Mouse (Mus musculus): ENCODE measurements around the gene Chd4. TPM values are rescaled to one million over a fixed set of nuclear protein-coding genes. Genes with fewer than 3 reads are reported as not detected.
"Not testable (repeated sequence)": the region's sequence is repeated elsewhere in the genome, so short reads cannot be mapped to it uniquely, and the experiment has no call there.

Chd4 gene
- 100 to 1,000 TPM; 176 to 195 TPM for total RNA-seq (2021)
- long read RNA-seq, full-length matches to known transcripts = 1 of 3 reads
- long read RNA-seq, partial matches to known transcripts = 0 of 3 reads
- long read RNA-seq, other reads (novel, unspliced or antisense) = 2 of 3 reads

DNA sequence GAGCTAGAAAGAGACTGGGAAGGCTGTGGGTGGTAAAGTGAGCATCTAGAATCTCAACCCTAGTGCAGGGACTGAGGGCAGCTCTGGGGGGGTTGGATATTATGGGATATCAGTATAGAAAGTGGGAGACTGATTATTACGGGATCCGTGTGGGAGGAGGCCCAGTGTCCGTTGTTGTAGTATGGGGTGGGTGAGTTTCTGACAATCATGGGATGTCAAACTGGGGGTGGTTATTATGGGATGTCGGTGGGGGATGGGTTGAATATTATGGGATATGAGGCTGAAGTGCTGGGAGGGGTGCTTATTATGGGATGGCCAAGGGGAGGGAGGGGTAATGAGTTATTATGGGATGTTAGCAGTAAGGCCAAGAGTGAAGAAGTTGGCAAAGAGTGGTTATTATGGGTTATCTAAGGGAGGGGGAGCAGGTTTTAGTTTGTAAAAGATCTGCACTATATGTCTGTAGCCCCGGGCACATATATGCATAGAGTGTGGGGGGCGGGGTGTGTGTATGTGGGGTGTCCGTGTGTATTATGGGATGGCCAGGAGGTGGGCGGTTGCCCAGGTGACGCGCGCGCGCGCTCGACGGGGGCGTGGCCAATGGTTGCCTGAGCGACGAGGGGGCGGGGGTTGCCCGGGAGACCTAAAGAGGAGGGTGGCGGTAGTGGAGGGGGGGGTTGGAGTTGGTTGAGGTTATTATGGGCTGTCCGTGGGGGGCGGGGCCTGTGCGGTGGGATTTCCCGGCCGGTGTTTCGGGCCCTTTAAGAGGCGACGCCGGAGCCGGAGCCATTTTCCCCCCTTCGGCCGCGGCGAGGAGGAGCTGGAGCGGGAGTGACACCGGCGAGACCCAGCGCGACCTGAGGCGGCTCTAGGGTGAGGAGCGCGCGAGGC lies at the start of gene Chd4:
Chd4 (plus strand) TSS at position 591 of the 888 bp plus-strand sequence.
- peak; percentile 96 to 98 for DNase-seq (ENCODE audit: low spot score in 2 of 2)

DNA sequence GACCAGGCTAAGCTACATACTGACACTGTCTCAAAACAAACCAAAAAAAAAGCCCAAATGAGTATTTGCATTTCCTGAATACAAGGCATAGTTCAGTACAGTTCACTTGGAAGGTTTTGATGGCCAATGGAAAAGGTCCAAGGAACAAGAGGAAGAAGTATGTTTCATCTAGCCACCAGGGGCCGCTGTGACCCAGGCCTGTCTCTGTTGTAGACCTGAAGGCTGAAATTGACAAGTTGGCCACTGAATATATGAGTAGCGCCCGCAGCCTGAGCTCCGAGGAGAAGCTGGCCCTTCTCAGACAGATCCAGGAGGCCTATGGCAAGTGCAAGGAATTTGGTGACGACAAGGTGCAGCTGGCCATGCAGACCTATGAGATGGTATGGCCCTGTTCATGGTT lies 49.1 kb upstream of the Chd4 start:
- peak; percentile 84 to 89 for DNase-seq (ENCODE audit: low spot score in 2 of 2)

GRCm38 (mm10) chr6:125049678-125050077 lies 46.1 kb upstream of the Chd4 start, which contains the start of gene Acrbp:
Gene Acrbp, plus strand, starts transcription at chr6:125049689.
- DNase-seq (ENCODE audit: low spot score in 2 of 2) = no peak

DNA sequence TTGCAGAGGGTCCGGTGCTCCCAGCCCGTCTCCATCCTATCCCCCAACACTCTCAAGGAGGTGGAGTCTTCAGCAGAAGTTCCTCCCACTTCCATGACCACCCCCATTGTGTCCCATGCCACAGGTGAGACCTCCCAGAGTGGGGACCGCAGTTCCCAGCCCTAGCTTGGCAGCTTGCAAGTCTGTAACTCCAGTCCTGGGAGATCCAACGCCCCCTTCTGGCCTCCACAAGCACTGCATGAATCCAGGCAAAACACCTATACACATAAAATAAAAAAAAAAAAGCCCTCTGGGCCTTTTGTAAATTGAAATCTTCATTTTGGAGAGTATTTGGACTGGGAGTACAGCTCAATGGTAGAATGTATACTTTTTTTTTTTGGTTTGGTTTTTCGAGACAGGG lies 44.5 kb upstream of the Chd4 start:
- DNase-seq (ENCODE audit: low spot score in 2 of 2) = no peak

DNA sequence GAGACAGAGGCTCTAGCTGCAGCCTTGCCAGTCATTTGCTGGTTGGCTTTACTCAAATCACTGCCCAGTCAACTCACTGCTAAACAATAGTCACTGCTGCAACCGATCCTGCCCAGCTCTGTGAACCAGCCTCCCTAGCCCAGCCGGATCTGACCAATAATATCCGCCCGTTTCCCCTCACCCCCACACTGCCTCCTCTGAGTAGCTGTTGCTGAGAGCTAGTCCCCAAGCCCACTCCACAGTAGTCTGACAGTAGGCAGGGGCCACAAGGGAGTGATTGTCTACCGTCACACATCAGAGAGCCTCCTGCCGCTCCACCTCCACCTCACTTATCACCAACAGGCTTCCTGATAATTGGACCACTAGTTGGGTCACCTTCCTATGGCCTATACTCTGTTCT lies 34.3 kb upstream of the Chd4 start:
- no peak for DNase-seq (ENCODE audit: low spot score in 2 of 2)

DNA sequence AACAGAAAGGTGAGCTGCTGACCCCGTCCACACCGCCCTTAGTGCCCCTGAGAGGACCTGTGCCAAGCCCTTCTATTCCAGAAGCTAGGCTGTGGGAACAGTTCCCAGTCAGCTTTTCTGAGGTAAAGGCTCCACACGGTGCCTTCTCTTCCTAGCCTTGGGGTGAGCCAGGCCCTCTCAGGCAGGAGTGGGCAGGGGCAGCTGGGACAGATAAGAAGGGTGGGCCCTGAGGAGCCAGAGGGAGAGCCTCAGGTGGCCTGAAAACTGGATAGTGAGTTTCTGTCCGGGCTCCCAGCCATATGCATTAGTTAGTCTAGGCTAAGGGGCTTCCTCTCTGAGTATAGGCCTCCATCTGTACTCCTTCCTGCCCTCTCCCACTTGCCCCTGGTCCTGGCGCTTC lies 33.3 kb upstream of the Chd4 start:
- no peak for DNase-seq (ENCODE audit: low spot score in 2 of 2)

- no peak for DNase-seq (ENCODE audit: low spot score in 2 of 2)
Measured at GRCm38 (mm10) chr6:125063906-125064305, 31.9 kb upstream of the Chd4 start.

DNA sequence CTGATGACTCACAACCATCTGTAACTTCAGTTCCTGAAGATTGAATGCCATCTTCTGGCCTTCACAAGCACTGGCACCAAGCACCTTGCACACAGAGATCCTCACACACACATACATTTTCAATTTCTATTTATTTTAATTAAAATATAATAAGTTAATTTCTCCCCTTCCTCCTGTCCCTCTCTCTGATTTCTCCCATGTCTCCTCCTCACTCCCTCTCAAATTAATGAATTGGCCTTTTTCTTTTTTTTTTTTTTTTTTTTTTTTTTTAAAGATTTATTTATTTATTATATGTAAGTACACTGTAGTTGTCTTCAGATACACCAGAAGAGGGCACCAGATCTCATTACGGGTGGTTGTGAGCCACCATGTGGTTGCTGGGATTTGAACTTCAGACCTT lies 30.6 kb upstream of the Chd4 start:
- DNase-seq (ENCODE audit: low spot score in 2 of 2) = not testable (repeated sequence)

DNA sequence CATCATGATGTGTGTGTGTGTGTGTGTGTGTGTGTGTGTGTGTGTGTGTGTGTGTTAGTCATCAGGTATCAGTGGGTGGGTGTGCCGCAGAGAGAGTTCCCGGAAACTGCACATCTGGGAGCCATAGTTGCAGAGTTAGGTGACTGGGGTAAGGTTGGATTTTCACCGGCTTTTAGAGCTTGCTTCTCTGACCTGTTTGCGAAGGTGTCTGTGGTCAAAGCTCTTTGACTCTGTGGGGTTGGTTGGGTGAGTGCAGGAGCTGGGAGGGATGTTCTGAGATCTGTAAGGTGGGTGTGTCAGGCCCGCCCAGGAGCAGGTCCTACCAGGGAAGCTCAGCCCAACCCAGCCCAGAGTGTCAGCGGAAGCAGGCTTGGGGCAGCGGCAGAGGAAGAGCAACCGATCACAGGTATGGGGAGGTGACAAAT lies 28.2 kb upstream of the Chd4 start, which contains the start of gene Lpar5:
Lpar5 (plus strand) TSS at position 350 of the 425 bp plus-strand sequence.
- DNase-seq (ENCODE audit: low spot score in 2 of 2) = no peak

GRCm38 (mm10) chr6:125071170-125071895 lies 24.4 kb upstream of the Chd4 start:
- no peak for DNase-seq (ENCODE audit: low spot score in 2 of 2)

DNA sequence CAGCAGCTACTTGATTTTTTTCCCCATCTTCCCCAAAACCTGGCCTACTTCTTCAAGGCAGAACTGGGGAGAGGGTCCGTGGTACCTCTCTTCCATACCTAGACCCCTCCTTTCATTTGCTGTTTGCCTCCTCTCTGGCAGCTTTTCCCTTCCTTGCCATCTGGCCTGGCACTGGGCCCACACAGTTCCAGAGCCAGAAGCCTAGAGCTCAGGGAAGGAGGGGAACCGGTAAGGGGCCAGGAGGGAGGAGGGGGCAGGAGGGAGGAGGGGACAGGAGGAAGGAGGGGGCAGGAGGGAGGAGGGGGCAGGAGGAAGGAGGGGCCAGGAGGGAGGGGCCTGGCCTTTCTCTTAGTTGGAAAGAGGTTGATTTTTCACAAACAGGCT lies 23.9 kb upstream of the Chd4 start:
- DNase-seq (ENCODE audit: low spot score in 2 of 2) = peak; percentile 73 to 77

DNA sequence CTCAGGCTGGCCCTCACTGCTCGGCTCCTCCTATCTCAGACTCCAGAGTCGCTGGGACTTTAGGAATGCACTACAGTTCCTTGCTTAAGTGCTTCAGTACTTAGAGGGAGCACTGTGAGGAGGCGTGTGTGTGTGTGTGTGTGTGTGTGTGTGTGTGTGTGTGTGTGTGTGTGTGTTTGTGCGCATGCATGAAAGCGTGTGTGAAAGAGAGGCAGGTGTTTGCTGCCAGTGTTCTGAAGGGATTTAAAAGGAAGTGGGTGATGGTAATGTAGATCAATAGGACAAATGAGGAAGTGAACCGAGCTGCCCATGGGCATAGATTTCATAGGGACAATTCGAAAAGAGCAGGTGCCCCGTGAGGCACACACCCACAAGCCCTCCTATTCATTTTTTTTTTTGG lies 22.0 kb upstream of the Chd4 start:
- DNase-seq (ENCODE audit: low spot score in 2 of 2) = no peak

DNA sequence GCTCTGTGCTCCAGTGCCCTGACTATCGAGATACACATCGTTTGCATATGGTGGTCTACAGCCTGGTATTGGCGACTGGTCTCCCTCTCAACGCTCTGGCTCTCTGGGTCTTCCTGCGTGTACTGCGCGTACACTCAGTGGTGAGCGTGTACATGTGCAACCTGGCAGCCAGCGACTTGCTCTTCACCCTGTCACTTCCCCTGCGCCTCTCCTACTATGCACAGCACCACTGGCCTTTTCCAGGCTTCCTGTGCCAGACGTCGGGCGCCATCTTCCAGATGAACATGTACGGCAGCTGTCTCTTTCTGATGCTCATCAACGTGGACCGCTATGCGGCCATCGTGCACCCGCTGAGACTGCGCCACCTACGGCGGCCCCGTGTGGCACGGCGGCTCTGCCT lies 14.4 kb upstream of the Chd4 start:
- DNase-seq (ENCODE audit: low spot score in 2 of 2) = no peak

- DNase-seq (ENCODE audit: low spot score in 2 of 2) = peak; percentile 91 to 92
Measured at GRCm38 (mm10) chr6:125081797-125082560, 13.8 kb upstream of the Chd4 start.

GRCm38 (mm10) chr6:125082801-125083386 lies 12.9 kb upstream of the Chd4 start:
- no peak for DNase-seq (ENCODE audit: low spot score in 2 of 2)

GRCm38 (mm10) chr6:125084424-125084823 lies 11.4 kb upstream of the Chd4 start:
- peak; percentile 70 to 80 for DNase-seq (ENCODE audit: low spot score in 2 of 2)

DNA sequence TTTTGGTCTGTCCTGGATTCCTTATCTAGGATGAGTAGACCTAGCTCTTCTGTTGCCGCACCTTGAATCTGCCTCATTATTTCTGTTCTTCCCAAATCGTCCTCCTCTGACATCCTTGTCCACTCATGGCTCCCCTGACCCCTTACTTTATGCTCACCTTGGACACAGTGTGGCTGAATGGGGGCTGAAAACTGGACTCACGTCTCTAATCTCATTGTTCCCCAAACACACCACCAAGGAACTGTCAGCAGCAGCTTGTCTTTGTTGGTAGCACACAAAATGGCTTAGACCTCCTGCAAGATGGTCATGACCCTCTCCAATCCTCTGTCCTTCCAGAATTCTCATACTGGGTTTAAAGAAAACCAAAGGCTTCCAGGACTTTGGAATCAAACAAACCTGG lies 7.8 kb upstream of the Chd4 start:
- no peak for DNase-seq (ENCODE audit: low spot score in 2 of 2)

DNA sequence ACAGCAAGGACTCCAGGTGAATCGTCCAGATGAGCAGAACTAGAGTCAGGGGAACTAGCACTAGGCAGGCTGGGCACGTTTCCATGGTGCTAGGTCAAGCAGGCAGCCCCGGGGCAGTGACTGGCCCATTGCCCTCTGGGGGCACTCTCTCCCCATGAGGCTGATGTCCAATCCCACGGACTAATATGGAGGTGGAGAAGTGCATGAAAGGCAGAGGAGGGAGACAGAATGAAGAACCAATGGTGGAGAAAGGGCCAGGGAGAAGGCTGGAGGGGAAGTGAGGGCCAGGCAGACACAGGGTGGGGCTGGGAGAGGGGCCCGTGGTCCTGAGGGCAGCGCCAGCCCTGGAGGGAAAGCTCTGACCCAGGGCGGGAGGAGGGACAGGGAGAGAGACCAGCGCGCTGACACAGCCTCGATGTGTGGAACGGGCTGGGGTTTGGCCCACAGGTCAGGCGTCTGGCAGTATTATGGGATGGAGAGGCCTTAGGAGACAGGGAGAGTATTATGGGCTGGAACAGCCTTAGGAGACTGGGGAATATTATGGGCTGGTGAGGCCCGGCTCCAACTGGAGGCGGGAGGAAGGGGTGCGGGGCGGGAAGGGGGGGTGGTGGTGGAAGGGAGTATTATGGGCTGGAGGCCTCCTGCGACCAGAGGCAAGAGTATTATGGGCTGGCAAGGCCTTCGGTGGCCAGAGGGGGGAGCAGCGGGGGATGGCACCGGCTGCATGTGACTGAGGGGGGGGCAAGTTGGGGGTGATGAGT lies 7.0 kb upstream of the Chd4 start:
- DNase-seq (ENCODE audit: low spot score in 2 of 2) = peak; percentile 74 to 84

DNA sequence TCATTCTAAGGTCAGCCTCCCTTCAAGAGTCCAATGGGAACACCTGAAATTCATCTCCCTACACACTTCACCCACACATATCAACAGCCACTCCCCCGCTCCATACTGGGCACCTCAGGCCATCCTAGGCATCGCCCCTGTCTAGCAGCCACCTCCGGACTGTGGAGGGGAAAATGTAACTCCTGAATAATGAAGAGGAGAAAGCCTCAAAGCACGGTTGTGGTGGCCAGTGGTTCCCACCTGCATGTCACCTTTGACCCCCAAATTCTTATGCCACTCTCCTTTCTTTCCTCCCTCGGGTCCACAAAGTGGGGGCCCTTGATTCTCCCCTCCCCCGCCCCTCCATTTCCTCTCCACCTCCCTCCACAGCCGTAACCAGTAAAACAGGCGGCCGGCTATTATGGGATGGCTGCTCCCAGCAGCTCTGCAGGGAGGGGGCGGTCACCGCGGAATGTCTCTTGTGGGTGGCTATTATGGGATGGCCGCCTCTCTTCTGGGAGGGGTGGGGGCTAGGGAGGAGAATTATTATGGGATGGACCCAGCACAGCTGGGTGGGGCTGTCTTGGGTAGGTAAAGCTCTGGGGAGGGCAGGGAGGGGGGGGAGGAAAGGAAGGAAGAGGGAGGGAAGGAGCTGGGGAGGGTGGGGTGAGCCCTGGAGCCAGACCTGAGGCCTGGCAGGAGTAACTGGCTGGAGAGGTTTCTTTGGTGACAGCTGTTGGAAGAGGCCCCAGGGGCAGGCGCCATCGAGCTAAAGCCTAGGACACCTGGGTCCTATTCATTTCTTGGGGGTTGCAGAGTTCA lies 6.1 kb upstream of the Chd4 start:
- peak; percentile 80 to 86 for DNase-seq (ENCODE audit: low spot score in 2 of 2)
